Mouse (Mus musculus): Measurements from ENCODE around the gene Dnaaf2.

DNA sequence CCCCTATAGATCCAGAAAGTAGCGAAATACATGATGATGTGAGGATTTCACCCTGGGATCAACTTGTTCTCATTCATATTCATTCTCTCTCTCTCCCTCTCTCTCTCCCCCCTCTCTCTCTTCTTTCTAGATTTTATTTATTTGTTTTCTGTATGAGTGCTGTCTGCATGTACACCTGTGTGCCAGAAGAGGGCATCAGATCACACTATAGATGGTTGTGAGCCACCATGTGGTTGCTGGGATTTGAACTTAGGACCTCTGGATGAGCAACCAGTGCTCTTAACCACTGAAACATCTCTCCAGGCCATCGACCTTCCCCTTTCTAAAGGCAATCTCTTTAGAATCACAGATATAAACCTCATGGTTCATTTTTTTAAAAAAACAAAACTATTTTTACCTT, 10.3 kb upstream of the Dnaaf2 start:
- TF ChIP-seq CTCF (IDR thresholded peaks at IDR 0.05; ENCODE audit: control insufficient read depth, insufficient read depth, insufficient replicate concordance, low read depth, low read length) (no peak), POLR2A (IDR thresholded peaks at IDR 0.05; ENCODE audit: control insufficient read depth, low read depth, low read length) (no peak)

Data from testis, adult 2 months (tissue).